ENCODE assay signal across 11 mouse cellular contexts in the genomic region with DNA sequence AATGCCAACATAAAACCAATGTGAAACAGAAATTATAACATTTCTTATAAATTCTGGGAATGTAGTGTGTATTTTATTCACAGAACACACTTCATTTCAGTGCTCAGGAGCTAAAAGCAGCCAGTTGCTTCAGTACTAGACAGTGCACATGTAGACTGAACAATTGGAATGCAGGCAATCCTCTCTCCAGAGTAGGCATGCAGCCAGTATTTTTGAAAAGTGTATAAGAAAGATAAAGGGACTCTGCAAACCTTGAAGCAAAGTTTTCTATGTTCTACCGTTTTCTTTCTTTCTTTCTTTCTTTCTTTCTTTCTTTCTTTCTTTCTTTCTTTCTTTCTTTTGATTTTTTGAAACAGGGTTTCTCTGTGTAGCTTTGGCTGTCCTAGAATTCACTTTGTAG. TPM values are rescaled to one million over a fixed set of nuclear protein-coding genes. Genes with fewer than 3 reads are reported as not detected.
A peak's percentile ranks its signal among the peaks of the same experiment; 100 is the strongest.
DNase-seq lines count a peak whose midpoint lies in the region; ATAC-seq and TF ChIP-seq lines count a peak whose summit lies in the region.
"Had no signal": no experiment of that assay in that cellular context is flagged by ENCODE, and none has a peak within 500 bp of the region (broad histone marks: within the 10 kb centered on the region; RNA-seq: fewer than 3 reads in every experiment).

No protein-coding gene starts in this region.

- H3K27ac ChIP-seq in heart, postnatal 0 days (ENCODE audit: low read depth) = peak overlapping the region; percentile 82
- H3K27ac ChIP-seq in MEL (ENCODE audit: control insufficient read depth, low read depth, low read length) = no peak overlapping the region
- H3K27ac ChIP-seq in embryonic fibroblast, embryonic 13.5 days (ENCODE audit: insufficient read depth, low read length) = peak overlapping the region; percentile 62
- peak overlapping the region; percentile 85 for H3K27ac ChIP-seq in stomach, embryonic 15.5 days

- H3K4me2 ChIP-seq in heart, postnatal 0 days (ENCODE audit: low read depth, low read length) = no peak overlapping the region; the same call in 1 of the 2 replicates
- no peak overlapping the region for H3K4me2 ChIP-seq in stomach, embryonic 15.5 days

- no peak for TF ChIP-seq RAD21 in MEL (IDR thresholded peaks at IDR 0.05; ENCODE audit: low read depth, low read length)

- H3K4me1 ChIP-seq in heart, postnatal 0 days (ENCODE audit: control insufficient read depth, insufficient read depth) = peaks cover 7% of the 10 kb centered on the region
- peaks cover 0 to 10% of the 10 kb centered on the region in 2 experiments; a peak in 2 of 4 replicates for H3K4me1 ChIP-seq in MEL (ENCODE audit: control insufficient read depth in 1 of 2, insufficient read depth in 2 of 2, low read length in 2 of 2)
- no peaks in the 10 kb centered on the region for H3K4me1 ChIP-seq in embryonic fibroblast, embryonic 13.5 days (ENCODE audit: control insufficient read depth, insufficient read depth, low read length)
- 0 out of 2 replicates have a peak, but pooled peaks cover 4% of the 10 kb centered on the region for H3K4me1 ChIP-seq in stomach, embryonic 15.5 days

- no peak for ATAC-seq in heart, postnatal 0 days (ENCODE audit: insufficient read depth, low read depth)
- ATAC-seq in stomach, embryonic 15.5 days (ENCODE audit: insufficient read depth, low FRiP score, low read depth) = no peak
- ATAC-seq in cerebellum, adult (ENCODE audit: insufficient number of reproducible peaks, low FRiP score, low TSS enrichment) = no peak
- ATAC-seq: forebrain, embryonic 16.5 days; midbrain, embryonic 16.5 days had no signal

- no peak overlapping the region for H3K4me3 ChIP-seq in heart, postnatal 0 days (ENCODE audit: low read depth, low read length)
- peak overlapping the region; percentile 83 to 95 for H3K4me3 ChIP-seq in MEL (ENCODE audit: control insufficient read depth in 1 of 2, insufficient read depth in 1 of 2, low read depth in 2 of 2, low read length in 2 of 2)
- no peak overlapping the region for H3K4me3 ChIP-seq in embryonic fibroblast, embryonic 13.5 days (ENCODE audit: insufficient read depth, low read length)
- H3K4me3 ChIP-seq in stomach, embryonic 15.5 days (replicated peaks) = no peak overlapping the region

- WGBS in heart, postnatal 0 days = 26% methylated on average over 1 of the region's 1 CpGs
- 70% methylated on average over 1 of the region's 1 CpGs for whole genome bisulfite sequencing in stomach, embryonic 15.5 days

- DNase-seq in heart, postnatal 0 days (ENCODE audit: low spot score) = peak; percentile 36
- DNase-seq in heart, adult 9 months (ENCODE audit: low spot score in 2 of 2) = no peak
- DNase-seq in MEL (ENCODE audit: low read depth, low spot score) = peak; percentile 56
- DNase-seq in layer of hippocampus, adult 18-20 months (ENCODE audit: low spot score in 2 of 2) = no peak
- DNase-seq: layer of hippocampus, adult 9-11 months had no signal

- H3K9ac ChIP-seq in heart, postnatal 0 days (replicated peaks; ENCODE audit: low read depth, low read length) = no peak overlapping the region
- peak overlapping the region; percentile 88 for H3K9ac ChIP-seq in MEL (ENCODE audit: control insufficient read depth, low read depth, low read length, poor library complexity, severe bottlenecking)
- no peak overlapping the region for H3K9ac ChIP-seq in stomach, embryonic 15.5 days

- TF ChIP-seq POLR2A in MEL (IDR thresholded peaks at IDR 0.05; ENCODE audit: control insufficient read depth in 1 of 2, insufficient read depth in 1 of 2, low read depth in 1 of 2, low read length in 2 of 2, poor library complexity in 1 of 2) = no peak
- no peak for TF ChIP-seq POLR2A in embryonic fibroblast, embryonic 13.5 days (IDR thresholded peaks at IDR 0.05; ENCODE audit: low read depth, low read length)

- TF ChIP-seq CTCF in heart, postnatal 0 days (IDR thresholded peaks at IDR 0.05; ENCODE audit: low read depth) = no peak
- TF ChIP-seq CTCF in MEL (IDR thresholded peaks at IDR 0.05 in 2 of 3, conservative IDR thresholded peaks at IDR 0.05 in 1 of 3; ENCODE audit: control insufficient read depth in 1 of 3, insufficient read depth in 1 of 3, low read depth in 2 of 3, low read length in 3 of 3, poor library complexity in 1 of 3, severe bottlenecking in 1 of 3) = no peak
- no peak for TF ChIP-seq CTCF in embryonic fibroblast, embryonic 13.5 days (IDR thresholded peaks at IDR 0.05; ENCODE audit: borderline replicate concordance, insufficient read depth, low read length)

- no peaks in the 10 kb centered on the region for H3K9me3 ChIP-seq in heart, postnatal 0 days (replicated peaks; ENCODE audit: control insufficient read depth, low read length)
- H3K9me3 ChIP-seq in MEL (replicated peaks; ENCODE audit: insufficient read depth, low read length) = no peaks in the 10 kb centered on the region
- H3K9me3 ChIP-seq in stomach, embryonic 15.5 days = no peaks in the 10 kb centered on the region
- H3K9me3 ChIP-seq: megakaryocyte, embryonic 14.5 days had no signal

- H3K27me3 ChIP-seq in heart, postnatal 0 days (ENCODE audit: control insufficient read depth, insufficient read depth, low read length) = no peaks in the 10 kb centered on the region
- no peaks in the 10 kb centered on the region for H3K27me3 ChIP-seq in MEL (ENCODE audit: control insufficient read depth in 1 of 2, insufficient read depth in 2 of 2, low read length in 2 of 2)
- H3K27me3 ChIP-seq in stomach, embryonic 15.5 days (replicated peaks) = no peaks in the 10 kb centered on the region
- H3K27me3 ChIP-seq: megakaryocyte, embryonic 14.5 days had no signal

- no peaks in the 10 kb centered on the region for H3K36me3 ChIP-seq in heart, postnatal 0 days (replicated peaks; ENCODE audit: control insufficient read depth, insufficient read depth, low read length)
- peaks cover 0 to 8% of the 10 kb centered on the region in 2 experiments; a peak in 3 of 4 replicates for H3K36me3 ChIP-seq in MEL (ENCODE audit: control insufficient read depth in 1 of 2, insufficient read depth in 2 of 2, low read length in 2 of 2)
- H3K36me3 ChIP-seq in stomach, embryonic 15.5 days = no peaks in the 10 kb centered on the region

- H3K79me2 ChIP-seq in MEL (ENCODE audit: control insufficient read depth, insufficient read depth, low read length, poor library complexity) = peaks cover 17% of the 10 kb centered on the region

- TF ChIP-seq EP300 in heart, postnatal 0 days (IDR thresholded peaks at IDR 0.05; ENCODE audit: low read depth) = no peak
- no peak for TF ChIP-seq EP300 in MEL (IDR thresholded peaks at IDR 0.05; ENCODE audit: low read depth in 1 of 2, low read length in 2 of 2)

TF ChIP-seq in MEL, 35 proteins besides CTCF, POLR2A, EP300 and RAD21:
- TF ChIP-seq MYC (IDR thresholded peaks at IDR 0.05; ENCODE audit: low read depth, low read length) (0 out of 2 replicates have a peak, but pooled peaks have one; percentile 12), ETS1 (IDR thresholded peaks at IDR 0.05; ENCODE audit: low read depth, low read length) (no peak), MXI1 (IDR thresholded peaks at IDR 0.05; ENCODE audit: low read depth, low read length) (peak; percentile 13; the same call in 1 of the 2 replicates)

RNA-seq across cellular contexts. Expression of gene Rtn4, which starts 1.2 kb away (rescaled TPM):
- total RNA-seq in heart, postnatal 0 days (2014; rRNA removed; ENCODE audit: low replicate concordance) = 149 and 154 TPM in 2 replicates
- 48.0 and 48.9 TPM in 2 replicates for polyA plus RNA-seq in heart, postnatal 0 days (2015; fragmentation: Nextera tagmentation; extraction: Ambion mirVana)
- 46.5 and 53.1 TPM in 2 replicates for total RNA-seq in MEL (2012; rRNA removed)
- 100 to 1,000 TPM in 1 of 2 experiments, 10 to 100 TPM in 1; 57.8 to 202 TPM for polyA plus RNA-seq in MEL (2012; ENCODE audit: insufficient read depth in 1 of 2, insufficient read length in 2 of 2, low read depth in 1 of 2, low replicate concordance in 2 of 2, missing spikeins in 1 of 2)
- polyA plus RNA-seq in embryonic fibroblast, embryonic 13.5 days (2011; ENCODE audit: insufficient read length, low read depth, missing spikeins) = 773 and 1,145 TPM in 2 replicates
- 57.1 and 63.7 TPM in 2 replicates for polyA plus RNA-seq in stomach, embryonic 15.5 days (2015; fragmentation: Nextera tagmentation; extraction: Ambion mirVana)
- total RNA-seq in layer of hippocampus, adult 18-20 months (2021) = 100 to 1,000 TPM; 468 to 492 TPM

Comparison
In these comparisons a context has a peak if more than half of its experiments do, and no peak if none do; other contexts are left out.
1. DNase-seq: peak in heart, postnatal 0 days (single experiment) and MEL (single experiment); none in heart, adult 9 months (0 of 2) and layer of hippocampus, adult 18-20 months (0 of 2).
2. H3K4me3 ChIP-seq: peak in MEL (2 of 2); none in heart, postnatal 0 days (single experiment), embryonic fibroblast, embryonic 13.5 days (single experiment) and stomach, embryonic 15.5 days (single experiment).